3 mouse cellular contexts compared by ENCODE assay signal in genomic region chr7:105855718-105856560, GRCm38 (mm10). TPM values are rescaled to one million over a fixed set of nuclear protein-coding genes. Genes with fewer than 3 reads are reported as not detected.
A peak's percentile ranks its signal among the peaks of the same experiment; 100 is the strongest.
ATAC-seq and TF ChIP-seq lines count a peak whose summit lies in the region.
"Not testable (repeated sequence)": the region's sequence is repeated elsewhere in the genome, so short reads cannot be mapped to it uniquely, and the experiment has no call there.

No protein-coding gene starts in this region.

- not testable (repeated sequence) for H3K27ac ChIP-seq in intestine, embryonic 15.5 days; intestine, embryonic 16.5 days (ENCODE audit: low read length); intestine, postnatal 0 days (ENCODE audit: low read depth, low read length)

- ATAC-seq in intestine, embryonic 15.5 days, result peak; percentile 83
- peak; percentile 90 for ATAC-seq in intestine, embryonic 16.5 days
- ATAC-seq in intestine, postnatal 0 days, result peak; percentile 82

- not testable (repeated sequence) for TF ChIP-seq CTCF in intestine, postnatal 0 days (IDR thresholded peaks at IDR 0.05; ENCODE audit: low read depth)

- H3K36me3 ChIP-seq in intestine, embryonic 15.5 days; intestine, embryonic 16.5 days (ENCODE audit: control insufficient read depth, insufficient read depth, low read length); intestine, postnatal 0 days (ENCODE audit: control insufficient read depth, insufficient read depth): not testable (repeated sequence)

- not testable (repeated sequence) for H3K4me1 ChIP-seq in intestine, embryonic 15.5 days (replicated peaks); intestine, embryonic 16.5 days (ENCODE audit: control insufficient read depth, insufficient read depth, low read length); intestine, postnatal 0 days (replicated peaks; ENCODE audit: control insufficient read depth, insufficient read depth, low read length)

- not testable (repeated sequence) for H3K27me3 ChIP-seq in intestine, embryonic 15.5 days (replicated peaks); intestine, embryonic 16.5 days (replicated peaks; ENCODE audit: control insufficient read depth, insufficient read depth, low read length); intestine, postnatal 0 days (replicated peaks; ENCODE audit: control insufficient read depth, insufficient read depth, low read length)

- not testable (repeated sequence) for H3K4me3 ChIP-seq in intestine, embryonic 15.5 days (replicated peaks); intestine, embryonic 16.5 days (ENCODE audit: low read length); intestine, postnatal 0 days (ENCODE audit: low read depth, low read length)

- H3K9ac ChIP-seq in intestine, embryonic 15.5 days; intestine, embryonic 16.5 days (ENCODE audit: low read depth, low read length); intestine, postnatal 0 days (ENCODE audit: low read depth, low read length): not testable (repeated sequence)

- not testable (repeated sequence) for H3K4me2 ChIP-seq in intestine, embryonic 15.5 days (replicated peaks); intestine, embryonic 16.5 days (ENCODE audit: low read depth, low read length); intestine, postnatal 0 days (replicated peaks; ENCODE audit: low read depth)

- no CpG with 5 or more reads among the region's 2 CpGs for WGBS in intestine, embryonic 15.5 days
- WGBS in intestine, embryonic 16.5 days, result no CpG with 5 or more reads among the region's 2 CpGs
- no CpG with 5 or more reads among the region's 2 CpGs for WGBS in intestine, postnatal 0 days

- not testable (repeated sequence) for H3K9me3 ChIP-seq in intestine, embryonic 15.5 days; intestine, embryonic 16.5 days (ENCODE audit: control insufficient read depth, low read length); intestine, postnatal 0 days (ENCODE audit: control insufficient read depth)

RNA-seq across cellular contexts. Expression of gene Mrpl17, which starts 45.0 kb away (rescaled TPM):
- 372 and 398 TPM in 2 replicates for polyA plus RNA-seq in intestine, embryonic 15.5 days (2015; fragmentation: Nextera tagmentation; extraction: Ambion mirVana)
- 373 and 394 TPM in 2 replicates for polyA plus RNA-seq in intestine, embryonic 16.5 days (2015; fragmentation: Nextera tagmentation; extraction: Ambion mirVana)
- polyA plus RNA-seq in intestine, postnatal 0 days (2015; fragmentation: Nextera tagmentation; extraction: Ambion mirVana), result 255 and 275 TPM in 2 replicates
